Mouse (Mus musculus) liver, postnatal 0 days (tissue): ENCODE data around the gene Ate1.

Experiments
- CTCF ChIP-seq: sonication (generic); IDR thresholded peaks from 2 replicates; pipeline ENCODE4 v1.5.1; 2016; ENCODE audit warnings: antibody characterized with exemption, low read depth
- EP300 ChIP-seq: IDR thresholded peaks from 2 replicates; pipeline ENCODE4 v1.6.1; 2016; ENCODE audit warnings: antibody characterized with exemption, low read depth, mild to moderate bottlenecking

- TF ChIP-seq CTCF: no peak
- TF ChIP-seq EP300: no peak
These were observed 140.3 kb downstream of the Ate1 start for GRCm38 (mm10) chr7:130379886-130380285.
